Mouse (Mus musculus): ENCODE measurements around the gene Pdcd11. TPM values are rescaled to one million over a fixed set of nuclear protein-coding genes. Genes with fewer than 3 reads are reported as not detected.

Gene Pdcd11
- polyA plus RNA-seq (2015; fragmentation: Nextera tagmentation; extraction: Ambion mirVana): 8.6 and 8.9 TPM in 2 replicates

DNA sequence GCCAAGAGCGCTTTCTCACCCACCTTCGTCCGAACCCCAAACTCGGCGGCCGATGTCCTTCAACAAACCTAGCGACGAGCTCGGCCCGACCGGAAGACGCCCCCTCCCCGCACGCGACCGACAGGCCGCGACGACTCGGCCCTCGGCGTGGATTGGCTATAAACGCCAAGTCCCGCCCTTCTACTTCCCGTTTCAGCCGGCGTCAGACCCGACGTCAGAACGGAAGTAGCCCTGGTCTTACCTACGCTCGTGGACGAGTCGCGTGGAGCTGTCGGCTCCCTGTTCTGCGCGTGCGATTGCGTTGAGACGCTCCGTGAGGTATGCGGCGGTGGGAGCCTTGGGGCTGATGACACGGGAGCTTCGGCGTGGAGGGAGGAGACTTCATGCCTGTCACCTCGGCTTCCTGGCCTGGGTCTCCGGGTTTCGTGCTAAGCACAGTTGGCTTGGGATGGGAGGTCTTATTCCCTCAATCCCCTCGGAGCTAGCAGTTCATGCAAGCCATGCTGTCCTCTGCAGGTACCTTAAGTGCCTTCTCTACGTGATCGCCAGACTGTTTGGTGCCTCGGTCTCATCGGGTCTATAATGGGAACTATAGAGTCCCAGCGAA lies at the start of gene Pdcd11, which contains the start of gene Usmg5:
Pdcd11 (plus strand) TSS at position 219 of the 607 bp plus-strand sequence.
Usmg5 (minus strand) TSS at position 98 of the 607 bp plus-strand sequence.
- under 1% methylated on average over 56 of the region's 56 CpGs for WGBS
- peaks cover 7% of the 10 kb centered on the region; the same call in 1 of the 2 replicates for H3K4me1 ChIP-seq
- H3K36me3 ChIP-seq: peaks cover 9% of the 10 kb centered on the region; the same call in 1 of the 2 replicates
- H3K9me3 ChIP-seq: no peaks in the 10 kb centered on the region
- peak within 1 kb of the TSS; percentile 90 for H3K4me3 ChIP-seq (replicated peaks)
- ATAC-seq (ENCODE audit: insufficient read depth, low FRiP score, low read depth): peak; percentile 99
- peak within 1 kb of the TSS; percentile 55 for H3K4me2 ChIP-seq
- peak within 1 kb of the TSS; percentile 94 for H3K9ac ChIP-seq
- no peaks in the 10 kb centered on the region for H3K27me3 ChIP-seq (replicated peaks)
- peak within 1 kb of the TSS; percentile 81 for H3K27ac ChIP-seq

GRCm38 (mm10) chr19:47043608-47044007 lies 47.0 kb upstream of the Pdcd11 start:
- H3K9me3 ChIP-seq: no peaks in the 10 kb centered on the region
- H3K4me3 ChIP-seq (replicated peaks): no peak overlapping the region
- no peak for ATAC-seq (ENCODE audit: insufficient read depth, low FRiP score, low read depth)
- H3K36me3 ChIP-seq: peaks cover 7% of the 10 kb centered on the region
- no peaks in the 10 kb centered on the region for H3K4me1 ChIP-seq
- 80% methylated on average over 3 of the region's 3 CpGs for WGBS
- no peak overlapping the region for H3K4me2 ChIP-seq
- H3K27ac ChIP-seq: no peak overlapping the region
- H3K9ac ChIP-seq: no peak overlapping the region
- H3K27me3 ChIP-seq (replicated peaks): no peaks in the 10 kb centered on the region

DNA sequence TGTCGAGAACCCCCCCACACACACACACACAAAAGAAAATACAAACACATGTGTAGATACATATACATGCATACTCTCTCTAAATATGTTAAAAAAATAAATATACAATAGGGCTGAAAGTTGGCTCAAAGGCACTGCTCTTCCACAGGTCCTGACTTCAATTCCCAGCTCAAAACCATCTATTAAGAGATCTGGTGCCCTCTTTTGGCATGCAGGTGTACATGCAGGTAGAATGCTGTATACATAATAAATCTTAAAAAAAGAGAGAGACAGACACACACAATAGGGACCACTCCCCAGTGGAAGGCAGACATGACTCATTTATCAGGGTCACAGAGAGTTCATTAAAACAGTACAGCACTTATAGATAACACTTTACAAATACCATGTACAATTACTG lies 44.2 kb upstream of the Pdcd11 start:
- Histone ChIP-seq H3K4me1 (peaks cover 16% of the 10 kb centered on the region), H3K27ac (no peak overlapping the region), H3K9me3 (no peaks in the 10 kb centered on the region), H3K9ac (no peak overlapping the region), H3K27me3 (replicated peaks) (no peaks in the 10 kb centered on the region), H3K4me2 (no peak overlapping the region), H3K4me3 (replicated peaks) (no peak overlapping the region), H3K36me3 (peaks cover 5% of the 10 kb centered on the region)
- no peak for ATAC-seq (ENCODE audit: insufficient read depth, low FRiP score, low read depth)
- 96% methylated on average over 1 of the region's 1 CpGs for WGBS

GRCm38 (mm10) chr19:47047236-47047833 lies 43.2 kb upstream of the Pdcd11 start:
- H3K4me2 ChIP-seq: no peak overlapping the region
- 87% methylated on average over 13 of the region's 13 CpGs for WGBS

DNA sequence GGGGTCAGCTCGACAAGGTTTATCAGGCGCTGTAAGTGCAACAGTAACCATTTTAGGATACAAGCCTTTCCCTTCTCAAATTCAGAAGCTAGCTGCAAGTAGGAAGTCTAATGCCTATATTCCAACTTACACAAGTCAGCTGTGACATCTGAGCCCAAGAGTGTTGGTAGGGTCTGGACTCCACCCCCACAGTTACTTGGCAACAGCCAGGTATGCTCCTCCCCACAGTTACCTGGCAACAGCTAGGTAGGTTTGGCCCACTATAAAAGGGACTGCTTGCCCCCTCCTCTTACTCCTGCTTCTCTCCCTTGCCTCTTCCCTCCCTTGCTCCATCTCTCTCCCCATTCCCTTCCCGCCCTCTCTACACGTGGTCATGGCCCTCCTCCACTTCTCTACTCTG lies 41.5 kb upstream of the Pdcd11 start:
- no peak overlapping the region for H3K27ac ChIP-seq
- ATAC-seq (ENCODE audit: insufficient read depth, low FRiP score, low read depth): no peak
- H3K4me1 ChIP-seq: peaks cover 16% of the 10 kb centered on the region
- no peaks in the 10 kb centered on the region for H3K9me3 ChIP-seq
- H3K36me3 ChIP-seq: peaks cover 5% of the 10 kb centered on the region; the same call in 1 of the 2 replicates
- H3K27me3 ChIP-seq (replicated peaks): no peaks in the 10 kb centered on the region
- peak overlapping the region; percentile 79; the same call in 1 of the 2 replicates for H3K4me2 ChIP-seq
- 57% methylated on average over 4 of the region's 4 CpGs for WGBS
- H3K4me3 ChIP-seq (replicated peaks): no peak overlapping the region
- H3K9ac ChIP-seq: no peak overlapping the region

More at GRCm38 (mm10) chr19:47047236-47047833, 43.2 kb upstream of the Pdcd11 start:
- Histone ChIP-seq H3K9ac (no peak overlapping the region), H3K4me3 (replicated peaks) (no peak overlapping the region), H3K27ac (no peak overlapping the region), H3K4me1 (peaks cover 16% of the 10 kb centered on the region), H3K9me3 (no peaks in the 10 kb centered on the region), H3K27me3 (replicated peaks) (no peaks in the 10 kb centered on the region), H3K36me3 (peaks cover 5% of the 10 kb centered on the region; the same call in 1 of the 2 replicates)
- ATAC-seq (ENCODE audit: insufficient read depth, low FRiP score, low read depth): no peak

DNA sequence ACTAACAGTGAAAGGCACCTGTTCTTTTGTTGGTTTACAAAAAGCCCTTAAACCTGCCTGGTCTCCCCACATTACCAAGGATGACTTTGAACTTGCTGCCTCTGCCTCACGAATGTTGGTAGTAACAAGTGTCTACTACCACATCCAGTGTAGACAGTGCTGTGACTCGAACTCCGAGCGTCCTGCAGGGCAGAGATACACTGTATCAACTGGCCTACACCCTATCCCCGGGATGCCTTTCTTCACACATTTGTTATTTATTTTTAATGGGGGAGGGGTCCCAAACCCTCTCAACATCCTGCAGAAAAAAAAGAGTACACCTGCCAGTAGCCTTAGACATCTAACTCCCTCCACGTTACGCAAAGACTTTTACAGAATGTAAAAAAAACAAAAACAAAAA lies 40.7 kb upstream of the Pdcd11 start:
- peak overlapping the region; percentile 90; the same call in 1 of the 2 replicates for H3K27ac ChIP-seq

GRCm38 (mm10) chr19:47050271-47051032 lies 40.1 kb upstream of the Pdcd11 start, which contains the start of gene Pcgf6:
TSS of gene Pcgf6 (minus strand) at chr19:47050906.
- WGBS: under 1% methylated on average over 73 of the region's 75 CpGs
- H3K9ac ChIP-seq: peak within 1 kb of the TSS; percentile 69
- H3K4me1 ChIP-seq: peaks cover 16% of the 10 kb centered on the region
- H3K4me2 ChIP-seq: peak within 1 kb of the TSS; percentile 79
- peak within 1 kb of the TSS; percentile 86 for H3K4me3 ChIP-seq (replicated peaks)
- H3K27ac ChIP-seq: peak within 1 kb of the TSS; percentile 90
- no peaks in the 10 kb centered on the region for H3K27me3 ChIP-seq (replicated peaks)
- H3K9me3 ChIP-seq: no peaks in the 10 kb centered on the region
- ATAC-seq (ENCODE audit: insufficient read depth, low FRiP score, low read depth): peak; percentile 88
- peaks cover 5% of the 10 kb centered on the region; the same call in 1 of the 2 replicates for H3K36me3 ChIP-seq

More for the DNA sequence above, 40.7 kb upstream of the Pdcd11 start:
- WGBS: 6% methylated on average over 7 of the region's 7 CpGs
- Histone ChIP-seq H3K36me3 (peaks cover 5% of the 10 kb centered on the region; the same call in 1 of the 2 replicates), H3K4me3 (replicated peaks) (peak overlapping the region; percentile 86), H3K9ac (peak overlapping the region; percentile 69; the same call in 1 of the 2 replicates), H3K4me1 (peaks cover 16% of the 10 kb centered on the region), H3K27me3 (replicated peaks) (no peaks in the 10 kb centered on the region), H3K9me3 (no peaks in the 10 kb centered on the region), H3K4me2 (peak overlapping the region; percentile 79)
- ATAC-seq (ENCODE audit: insufficient read depth, low FRiP score, low read depth): no peak

- H3K4me1 ChIP-seq: peaks cover 16% of the 10 kb centered on the region
- no peak overlapping the region for H3K4me3 ChIP-seq (replicated peaks)
- no peaks in the 10 kb centered on the region for H3K36me3 ChIP-seq
- H3K27me3 ChIP-seq (replicated peaks): no peaks in the 10 kb centered on the region
- no peaks in the 10 kb centered on the region for H3K9me3 ChIP-seq
- H3K27ac ChIP-seq: no peak overlapping the region
- no peak overlapping the region for H3K4me2 ChIP-seq
- H3K9ac ChIP-seq: no peak overlapping the region
- WGBS: 82% methylated on average over 4 of the region's 4 CpGs
- no peak for ATAC-seq (ENCODE audit: insufficient read depth, low FRiP score, low read depth)
Measured at GRCm38 (mm10) chr19:47052927-47053326, 37.6 kb upstream of the Pdcd11 start.

DNA sequence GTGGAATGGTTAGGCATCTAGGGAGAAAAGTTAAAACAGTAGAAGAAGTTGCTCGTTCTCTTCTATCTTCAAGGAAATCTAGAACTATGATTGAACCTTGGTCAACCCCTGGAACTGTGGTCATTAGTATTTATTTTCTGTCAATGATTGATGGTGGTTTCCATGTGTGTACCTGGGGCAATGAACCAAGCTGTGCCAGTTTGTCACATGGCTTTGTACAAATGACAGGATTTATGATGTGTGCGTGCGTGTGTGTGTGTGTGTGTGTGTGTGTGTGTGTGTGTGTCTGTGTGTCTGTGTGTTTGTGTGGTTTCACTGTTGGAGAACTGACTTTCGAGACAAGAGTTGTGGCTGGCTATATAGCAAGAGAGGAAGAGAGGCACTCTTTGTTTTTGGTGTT lies 37.1 kb upstream of the Pdcd11 start:
- H3K27ac ChIP-seq: no peak overlapping the region
- no peak overlapping the region for H3K4me2 ChIP-seq
- H3K27me3 ChIP-seq (replicated peaks): no peaks in the 10 kb centered on the region
- H3K4me3 ChIP-seq (replicated peaks): no peak overlapping the region
- peak; percentile 40; the same call in 1 of the 2 replicates for ATAC-seq (ENCODE audit: insufficient read depth, low FRiP score, low read depth)
- peaks cover 16% of the 10 kb centered on the region for H3K4me1 ChIP-seq
- WGBS: 62% methylated on average over 4 of the region's 4 CpGs
- no peaks in the 10 kb centered on the region for H3K9me3 ChIP-seq
- no peak overlapping the region for H3K9ac ChIP-seq
- no peaks in the 10 kb centered on the region for H3K36me3 ChIP-seq

- no peaks in the 10 kb centered on the region for H3K9me3 ChIP-seq
- H3K9ac ChIP-seq: no peak overlapping the region
- ATAC-seq (ENCODE audit: insufficient read depth, low FRiP score, low read depth): no peak
- no peak overlapping the region for H3K4me2 ChIP-seq
- H3K27ac ChIP-seq: no peak overlapping the region
- no peak overlapping the region for H3K4me3 ChIP-seq (replicated peaks)
- 69% methylated on average over 1 of the region's 1 CpGs for WGBS
- no peaks in the 10 kb centered on the region for H3K4me1 ChIP-seq
- no peaks in the 10 kb centered on the region for H3K27me3 ChIP-seq (replicated peaks)
- no peaks in the 10 kb centered on the region for H3K36me3 ChIP-seq
Measured at GRCm38 (mm10) chr19:47057684-47058083, 32.9 kb upstream of the Pdcd11 start.

DNA sequence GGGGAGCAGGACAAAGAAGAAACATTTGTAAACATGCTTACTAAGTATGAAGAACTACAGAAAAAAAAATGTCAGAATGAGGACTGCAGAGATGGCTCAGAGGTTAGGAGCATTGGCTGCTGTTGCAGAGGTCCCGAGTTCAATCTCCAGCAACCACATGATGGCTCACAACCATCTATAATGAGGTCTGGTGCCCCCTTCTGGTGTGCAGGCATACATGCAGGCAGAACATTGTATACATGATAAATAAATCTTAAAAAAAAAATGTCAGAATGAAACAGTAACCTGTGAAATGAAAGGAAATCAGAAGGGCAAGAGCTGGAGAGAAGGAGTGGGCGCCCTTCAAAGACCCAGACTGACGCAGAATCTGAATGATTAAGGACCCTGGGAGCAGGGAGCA lies 24.7 kb upstream of the Pdcd11 start:
- Histone ChIP-seq H3K9ac (no peak overlapping the region), H3K4me1 (peaks cover 6% of the 10 kb centered on the region; the same call in 1 of the 2 replicates), H3K4me2 (no peak overlapping the region), H3K36me3 (no peaks in the 10 kb centered on the region; the same call in 1 of the 2 replicates), H3K27me3 (replicated peaks) (no peaks in the 10 kb centered on the region), H3K27ac (no peak overlapping the region), H3K4me3 (replicated peaks) (no peak overlapping the region), H3K9me3 (no peaks in the 10 kb centered on the region)
- ATAC-seq (ENCODE audit: insufficient read depth, low FRiP score, low read depth): no peak
- WGBS: 87% methylated on average over 3 of the region's 3 CpGs

All from stomach, embryonic 15.5 days (tissue).